Mouse (Mus musculus): ENCODE measurements around the gene Cdk8. TPM values are rescaled to one million over a fixed set of nuclear protein-coding genes. Genes with fewer than 3 reads are reported as not detected.

Gene Cdk8
- polyA plus RNA-seq, 1 experiment from 2014 or later: 41.5 TPM

GRCm38 (mm10) chr5:146240771-146241170, 9.7 kb downstream of the Cdk8 start:
- Histone ChIP-seq H3K4me3 (ENCODE audit: low read depth, low read length) (no peak overlapping the region), H3K4me2 (ENCODE audit: low read depth, low read length, severe bottlenecking) (no peak overlapping the region), H3K9ac (ENCODE audit: low read length) (no peak overlapping the region), H3K27me3 (ENCODE audit: control insufficient read depth, insufficient read depth, low read length) (no peaks in the 10 kb centered on the region), H3K9me3 (ENCODE audit: control insufficient read depth, low read length) (no peaks in the 10 kb centered on the region), H3K36me3 (ENCODE audit: control insufficient read depth, insufficient read depth, low read length) (no peaks in the 10 kb centered on the region), H3K27ac (ENCODE audit: low read depth, low read length) (no peak overlapping the region), H3K4me1 (replicated peaks; ENCODE audit: control insufficient read depth, insufficient read depth, low read length) (no peaks in the 10 kb centered on the region)
- WGBS: 95% methylated on average over 2 of the region's 2 CpGs
- DNase-seq (ENCODE audit: low spot score) (no peak), ATAC-seq (replicated peaks; ENCODE audit: low FRiP score) (no peak)

DNA sequence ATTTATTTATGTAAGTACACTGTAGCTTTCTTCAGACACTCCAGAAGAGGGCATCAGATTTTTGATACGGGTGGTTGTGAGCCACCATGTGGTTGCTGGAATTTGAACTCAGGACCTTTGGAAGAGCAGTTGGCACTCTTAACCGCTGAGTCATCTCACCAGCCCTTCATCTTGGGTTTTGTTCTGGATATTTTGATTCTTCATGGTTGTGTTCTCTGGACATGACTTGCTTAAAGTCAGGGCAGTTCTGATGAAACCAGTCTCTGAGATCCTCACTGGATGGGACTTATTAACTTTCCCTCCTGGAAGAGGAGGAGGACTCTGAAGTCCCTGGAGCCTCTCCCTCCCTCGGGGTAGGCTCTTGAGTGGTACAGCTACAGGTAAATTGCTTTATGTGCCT, 10.2 kb downstream of the Cdk8 start:
- H3K9ac ChIP-seq (ENCODE audit: low read length): no peak overlapping the region
- 92% methylated on average over 3 of the region's 3 CpGs for WGBS
- no peaks in the 10 kb centered on the region for H3K9me3 ChIP-seq (ENCODE audit: control insufficient read depth, low read length)
- no peak overlapping the region for H3K27ac ChIP-seq (ENCODE audit: low read depth, low read length)
- ATAC-seq (replicated peaks; ENCODE audit: low FRiP score) (no peak), DNase-seq (ENCODE audit: low spot score) (no peak)
- no peak overlapping the region for H3K4me3 ChIP-seq (ENCODE audit: low read depth, low read length)
- no peak overlapping the region for H3K4me2 ChIP-seq (ENCODE audit: low read depth, low read length, severe bottlenecking)
- no peaks in the 10 kb centered on the region for H3K4me1 ChIP-seq (replicated peaks; ENCODE audit: control insufficient read depth, insufficient read depth, low read length)
- H3K36me3 ChIP-seq (ENCODE audit: control insufficient read depth, insufficient read depth, low read length): no peaks in the 10 kb centered on the region
- H3K27me3 ChIP-seq (ENCODE audit: control insufficient read depth, insufficient read depth, low read length): no peaks in the 10 kb centered on the region

DNA sequence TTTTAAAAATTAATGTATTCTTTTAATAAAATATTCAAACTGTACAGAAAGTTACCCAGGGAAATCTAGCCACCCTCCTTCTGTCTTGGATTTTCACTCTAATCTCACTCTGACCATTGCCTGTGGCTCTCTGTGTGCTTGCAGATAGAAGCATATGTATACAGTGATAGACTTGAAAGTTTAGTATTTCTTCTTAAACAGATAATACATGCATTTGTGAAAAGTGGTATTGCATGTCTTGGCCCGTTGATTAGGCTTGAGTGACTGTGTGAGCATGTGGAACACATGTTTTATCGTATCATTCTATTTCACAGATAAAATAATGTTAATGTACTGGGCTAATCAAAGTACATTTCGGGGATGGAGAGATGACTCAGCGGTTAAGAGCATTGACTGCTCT, 14.2 kb downstream of the Cdk8 start:
- Histone ChIP-seq H3K4me3 (ENCODE audit: low read depth, low read length) (no peak overlapping the region), H3K27me3 (ENCODE audit: control insufficient read depth, insufficient read depth, low read length) (no peaks in the 10 kb centered on the region), H3K36me3 (ENCODE audit: control insufficient read depth, insufficient read depth, low read length) (no peaks in the 10 kb centered on the region), H3K4me2 (ENCODE audit: low read depth, low read length, severe bottlenecking) (no peak overlapping the region), H3K9me3 (ENCODE audit: control insufficient read depth, low read length) (no peaks in the 10 kb centered on the region), H3K9ac (ENCODE audit: low read length) (no peak overlapping the region), H3K27ac (ENCODE audit: low read depth, low read length) (no peak overlapping the region), H3K4me1 (replicated peaks; ENCODE audit: control insufficient read depth, insufficient read depth, low read length) (no peaks in the 10 kb centered on the region)
- WGBS: 96% methylated on average over 4 of the region's 4 CpGs
- no peak for ATAC-seq (replicated peaks; ENCODE audit: low FRiP score)
- no peak for DNase-seq (ENCODE audit: low spot score)

GRCm38 (mm10) chr5:146245646-146246370, 14.8 kb downstream of the Cdk8 start:
- H3K27ac ChIP-seq (ENCODE audit: low read depth, low read length): no peak overlapping the region
- H3K9me3 ChIP-seq (ENCODE audit: control insufficient read depth, low read length): no peaks in the 10 kb centered on the region
- no peak for ATAC-seq (replicated peaks; ENCODE audit: low FRiP score)
- no peak overlapping the region for H3K4me2 ChIP-seq (ENCODE audit: low read depth, low read length, severe bottlenecking)
- no peak for DNase-seq (ENCODE audit: low spot score)
- no peaks in the 10 kb centered on the region for H3K27me3 ChIP-seq (ENCODE audit: control insufficient read depth, insufficient read depth, low read length)
- no peaks in the 10 kb centered on the region for H3K36me3 ChIP-seq (ENCODE audit: control insufficient read depth, insufficient read depth, low read length)
- WGBS: 94% methylated on average over 7 of the region's 7 CpGs
- H3K4me1 ChIP-seq (replicated peaks; ENCODE audit: control insufficient read depth, insufficient read depth, low read length): no peaks in the 10 kb centered on the region
- no peak overlapping the region for H3K9ac ChIP-seq (ENCODE audit: low read length)
- H3K4me3 ChIP-seq (ENCODE audit: low read depth, low read length): no peak overlapping the region

DNA sequence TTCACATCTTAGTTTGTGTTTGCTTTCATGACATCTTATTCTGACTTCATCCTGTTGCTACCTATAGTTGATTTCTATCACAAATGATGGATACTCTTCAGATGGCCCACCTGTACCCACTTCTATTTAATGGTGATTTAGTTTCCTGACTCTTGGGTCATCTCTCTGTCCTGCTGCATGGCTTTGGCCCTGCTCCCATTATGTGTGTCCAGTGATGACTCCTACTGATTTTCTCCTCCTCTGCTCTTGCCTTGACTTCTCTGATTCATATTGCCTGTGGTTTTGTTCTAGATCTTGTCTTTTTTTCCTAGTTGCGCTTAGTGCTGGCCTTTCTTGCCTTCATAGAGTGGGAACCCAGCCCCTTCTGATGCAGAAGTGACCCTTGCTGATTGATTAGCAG, 15.4 kb downstream of the Cdk8 start:
- Histone ChIP-seq H3K27me3 (ENCODE audit: control insufficient read depth, insufficient read depth, low read length) (no peaks in the 10 kb centered on the region), H3K27ac (ENCODE audit: low read depth, low read length) (no peak overlapping the region), H3K4me3 (ENCODE audit: low read depth, low read length) (no peak overlapping the region), H3K4me1 (replicated peaks; ENCODE audit: control insufficient read depth, insufficient read depth, low read length) (no peaks in the 10 kb centered on the region), H3K4me2 (ENCODE audit: low read depth, low read length, severe bottlenecking) (no peak overlapping the region), H3K9ac (ENCODE audit: low read length) (no peak overlapping the region), H3K36me3 (ENCODE audit: control insufficient read depth, insufficient read depth, low read length) (no peaks in the 10 kb centered on the region), H3K9me3 (ENCODE audit: control insufficient read depth, low read length) (no peaks in the 10 kb centered on the region)
- 95% methylated on average over 1 of the region's 1 CpGs for WGBS
- DNase-seq (ENCODE audit: low spot score): no peak
- no peak for ATAC-seq (replicated peaks; ENCODE audit: low FRiP score)

- no peaks in the 10 kb centered on the region for H3K36me3 ChIP-seq (ENCODE audit: control insufficient read depth, insufficient read depth, low read length)
- H3K27ac ChIP-seq (ENCODE audit: low read depth, low read length): no peak overlapping the region
- 52% methylated on average over 5 of the region's 5 CpGs for WGBS
- no peak overlapping the region for H3K4me2 ChIP-seq (ENCODE audit: low read depth, low read length, severe bottlenecking)
- H3K27me3 ChIP-seq (ENCODE audit: control insufficient read depth, insufficient read depth, low read length): no peaks in the 10 kb centered on the region
- ATAC-seq (replicated peaks; ENCODE audit: low FRiP score) (no peak), DNase-seq (ENCODE audit: low spot score) (no peak)
- H3K4me1 ChIP-seq (replicated peaks; ENCODE audit: control insufficient read depth, insufficient read depth, low read length): no peaks in the 10 kb centered on the region
- H3K9ac ChIP-seq (ENCODE audit: low read length): no peak overlapping the region
- H3K4me3 ChIP-seq (ENCODE audit: low read depth, low read length): no peak overlapping the region
- H3K9me3 ChIP-seq (ENCODE audit: control insufficient read depth, low read length): no peaks in the 10 kb centered on the region
These were observed 16.7 kb downstream of the Cdk8 start for GRCm38 (mm10) chr5:146247709-146248108.

- H3K27ac ChIP-seq (ENCODE audit: low read depth, low read length): no peak overlapping the region
- 91% methylated on average over 10 of the region's 10 CpGs for WGBS
- no peak for DNase-seq (ENCODE audit: low spot score)
- H3K4me2 ChIP-seq (ENCODE audit: low read depth, low read length, severe bottlenecking): no peak overlapping the region
- H3K4me3 ChIP-seq (ENCODE audit: low read depth, low read length): no peak overlapping the region
- no peaks in the 10 kb centered on the region for H3K36me3 ChIP-seq (ENCODE audit: control insufficient read depth, insufficient read depth, low read length)
- no peak overlapping the region for H3K9ac ChIP-seq (ENCODE audit: low read length)
- no peaks in the 10 kb centered on the region for H3K27me3 ChIP-seq (ENCODE audit: control insufficient read depth, insufficient read depth, low read length)
- ATAC-seq (replicated peaks; ENCODE audit: low FRiP score): no peak
- H3K4me1 ChIP-seq (replicated peaks; ENCODE audit: control insufficient read depth, insufficient read depth, low read length): no peaks in the 10 kb centered on the region
- H3K9me3 ChIP-seq (ENCODE audit: control insufficient read depth, low read length): no peaks in the 10 kb centered on the region
These were observed 17.7 kb downstream of the Cdk8 start for GRCm38 (mm10) chr5:146248746-146249145.

- no peak for DNase-seq (ENCODE audit: low spot score)
- Histone ChIP-seq H3K27ac (ENCODE audit: low read depth, low read length) (no peak overlapping the region), H3K36me3 (ENCODE audit: control insufficient read depth, insufficient read depth, low read length) (no peaks in the 10 kb centered on the region), H3K4me3 (ENCODE audit: low read depth, low read length) (no peak overlapping the region), H3K4me2 (ENCODE audit: low read depth, low read length, severe bottlenecking) (no peak overlapping the region), H3K27me3 (ENCODE audit: control insufficient read depth, insufficient read depth, low read length) (no peaks in the 10 kb centered on the region), H3K9me3 (ENCODE audit: control insufficient read depth, low read length) (no peaks in the 10 kb centered on the region), H3K9ac (ENCODE audit: low read length) (no peak overlapping the region), H3K4me1 (replicated peaks; ENCODE audit: control insufficient read depth, insufficient read depth, low read length) (no peaks in the 10 kb centered on the region)
- WGBS: 90% methylated on average over 12 of the region's 12 CpGs
- no peak for ATAC-seq (replicated peaks; ENCODE audit: low FRiP score)
These were observed 19.5 kb downstream of the Cdk8 start for GRCm38 (mm10) chr5:146250369-146251075.

Data from forebrain, embryonic 11.5 days (tissue).